In the genomic region with DNA sequence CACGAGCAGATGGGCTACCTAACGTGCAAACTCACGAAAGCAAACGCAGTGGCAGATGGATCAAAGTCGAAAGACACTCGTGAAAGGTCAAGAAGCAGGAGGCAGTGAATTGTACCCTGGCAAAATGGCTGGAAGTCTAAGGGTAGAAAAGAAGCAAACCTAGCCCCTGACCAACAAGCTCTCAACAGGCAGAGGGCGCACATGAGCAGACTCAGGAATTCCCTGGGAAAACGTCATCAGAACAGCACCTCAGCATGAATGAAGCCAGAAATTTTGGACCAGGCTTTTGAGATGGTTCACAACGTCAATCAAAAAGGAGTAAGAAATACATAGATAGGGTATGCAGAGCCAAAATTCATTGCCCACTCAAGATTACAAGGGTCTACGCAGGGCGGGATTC, we compare ENCODE assay signal across 14 mouse cellular contexts. TPM values are rescaled to one million over a fixed set of nuclear protein-coding genes. Genes with fewer than 3 reads are reported as not detected.
DNase-seq lines count a peak whose midpoint lies in the region; ATAC-seq and TF ChIP-seq lines count a peak whose summit lies in the region.
"Not testable (repeated sequence)": the region's sequence is repeated elsewhere in the genome, so short reads cannot be mapped to it uniquely, and the experiment has no call there.
"Had no signal": no experiment of that assay in that cellular context is flagged by ENCODE, and none has a peak within 500 bp of the region (broad histone marks: within the 10 kb centered on the region; RNA-seq: fewer than 3 reads in every experiment).

No protein-coding gene starts in this region.

- TF ChIP-seq POLR2A in heart, adult 2 months (IDR thresholded peaks at IDR 0.05; ENCODE audit: insufficient read depth, low read depth, low read length), result not testable (repeated sequence)

- not testable (repeated sequence) for H3K9me3 ChIP-seq in intestine, embryonic 14.5 days (ENCODE audit: control insufficient read depth, low read length); liver, postnatal 0 days (ENCODE audit: low read length); neural tube, embryonic 11.5 days (ENCODE audit: control insufficient read depth, low read length)

- H3K4me2 ChIP-seq in intestine, embryonic 14.5 days (ENCODE audit: low read length); liver, postnatal 0 days (ENCODE audit: low read depth, low read length); neural tube, embryonic 11.5 days (ENCODE audit: low read depth): not testable (repeated sequence)

- not testable (repeated sequence) for H3K27ac ChIP-seq in heart, adult 2 months; intestine, embryonic 14.5 days (ENCODE audit: low read depth); liver, postnatal 0 days (ENCODE audit: low read depth); neural tube, embryonic 11.5 days (ENCODE audit: low read depth, low read length)

- H3K4me3 ChIP-seq in heart, adult 2 months; intestine, embryonic 14.5 days (ENCODE audit: low read depth, low read length); liver, postnatal 0 days (ENCODE audit: low read depth, low read length); neural tube, embryonic 11.5 days (ENCODE audit: low read depth, low read length): not testable (repeated sequence)

- 14% methylated on average over 7 of the region's 11 CpGs for WGBS in heart, adult 2 months
- 6% methylated on average over 5 of the region's 11 CpGs for WGBS in intestine, embryonic 14.5 days
- 7% methylated on average over 5 of the region's 11 CpGs for WGBS in liver, postnatal 0 days (ENCODE audit: insufficient replicate concordance)
- WGBS in neural tube, embryonic 11.5 days, result 4% methylated on average over 5 of the region's 11 CpGs

- TF ChIP-seq CTCF in heart, adult 2 months (IDR thresholded peaks at IDR 0.05), result peak; percentile 51
- peak; percentile 35; the same call in 1 of the 2 replicates for TF ChIP-seq CTCF in liver, postnatal 0 days (IDR thresholded peaks at IDR 0.05; ENCODE audit: low read depth)

- not testable (repeated sequence) for ATAC-seq in intestine, embryonic 14.5 days (replicated peaks; ENCODE audit: low FRiP score, low TSS enrichment, low read depth); liver, postnatal 0 days; neural tube, embryonic 11.5 days (ENCODE audit: insufficient read depth, low FRiP score, low TSS enrichment)

- DNase-seq in adrenal gland, postnatal 25 days, result peak; percentile 3
- DNase-seq in embryo, embryonic 11 days, result peak; percentile 78
- peak; percentile 3 to 24 for DNase-seq in heart, adult 2 months
- DNase-seq in intestine, embryonic 14.5 days (ENCODE audit: low spot score), result peak; percentile 75
- DNase-seq in layer of hippocampus, postnatal 10 days (ENCODE audit: low spot score in 2 of 2), result peak; percentile 38 to 64
- DNase-seq in liver, postnatal 0 days, result peak; percentile 12
- DNase-seq in neural tube, embryonic 11.5 days (ENCODE audit: low spot score), result peak; percentile 66
- DNase-seq in urinary bladder, postnatal 25 days (ENCODE audit: low spot score), result peak; percentile 8

- not testable (repeated sequence) for H3K9ac ChIP-seq in heart, adult 2 months (ENCODE audit: low read depth, low read length); intestine, embryonic 14.5 days (ENCODE audit: low read length); liver, postnatal 0 days (replicated peaks); neural tube, embryonic 11.5 days (ENCODE audit: low read length)

- intact Hi-C loops in heart, adult 2 months (cut with DNase I), result not testable (repeated sequence)

- TF ChIP-seq EP300 in heart, adult 2 months (IDR thresholded peaks at IDR 0.05; ENCODE audit: insufficient read depth, low read depth, low read length); liver, postnatal 0 days (IDR thresholded peaks at IDR 0.05; ENCODE audit: low read depth): not testable (repeated sequence)

- H3K4me1 ChIP-seq in heart, adult 2 months (ENCODE audit: control insufficient read depth, insufficient read depth, low read length); intestine, embryonic 14.5 days (replicated peaks; ENCODE audit: control insufficient read depth, insufficient read depth, low read length); liver, postnatal 0 days (ENCODE audit: insufficient read depth); neural tube, embryonic 11.5 days (ENCODE audit: control insufficient read depth, insufficient read depth, low read length): not testable (repeated sequence)

- not testable (repeated sequence) for H3K79me2 ChIP-seq in heart, adult 2 months (replicated peaks; ENCODE audit: control insufficient read depth, insufficient read depth, low read length)

- H3K27me3 ChIP-seq in heart, adult 2 months (ENCODE audit: control insufficient read depth, insufficient read depth, low read length); intestine, embryonic 14.5 days (replicated peaks; ENCODE audit: control insufficient read depth, insufficient read depth, low read length); liver, postnatal 0 days (ENCODE audit: insufficient read depth, low read length); neural tube, embryonic 11.5 days (ENCODE audit: control insufficient read depth, insufficient read depth, low read length): not testable (repeated sequence)

- not testable (repeated sequence) for H3K36me3 ChIP-seq in heart, adult 2 months (ENCODE audit: control insufficient read depth, insufficient read depth, low read length); intestine, embryonic 14.5 days (ENCODE audit: control insufficient read depth, insufficient read depth, low read length); liver, postnatal 0 days (replicated peaks; ENCODE audit: insufficient read depth, low read length); neural tube, embryonic 11.5 days (ENCODE audit: control insufficient read depth, insufficient read depth, low read length)

RNA-seq across cellular contexts. Expression of a gene that starts 1.0 kb away (rescaled TPM):
- not detected in 2 replicates for total RNA-seq in adrenal gland, postnatal 25 days (2021)
- total RNA-seq in heart, adult 2 months (2021), result under 1 TPM; 0.16 to 0.25 TPM
- polyA plus RNA-seq in heart, adult 2 months (2012; rRNA removed), result 0.09 TPM in 1 of 2 replicates, not detected in the other
- polyA plus RNA-seq in intestine, embryonic 14.5 days (2014; fragmentation: Nextera tagmentation; extraction: Ambion mirVana), result not detected in 2 replicates
- total RNA-seq in layer of hippocampus, postnatal 10 days (2021), result 1 to 10 TPM in 1 of 2 experiments, under 1 TPM in 1; 0.94 to 1.4 TPM
- polyA plus RNA-seq in liver, postnatal 0 days (2015; fragmentation: Nextera tagmentation; extraction: Ambion mirVana), result not detected in 2 replicates
- 0.43 and 0.45 TPM in 2 replicates for polyA plus RNA-seq in neural tube, embryonic 11.5 days (2014; fragmentation: Nextera tagmentation; extraction: Ambion mirVana)
- total RNA-seq: CH12.LX; gastrocnemius, adult 8-10 months; monocyte, adult 5-6 weeks had no signal

RNA-seq across cellular contexts. Expression of a gene that starts 49.0 kb away (rescaled TPM):
- not detected in 2 replicates for total RNA-seq in adrenal gland, postnatal 25 days (2021)
- not detected for total RNA-seq in heart, adult 2 months (2021)
- not detected in 2 replicates for polyA plus RNA-seq in heart, adult 2 months (2012; rRNA removed)
- not detected in 2 replicates for polyA plus RNA-seq in intestine, embryonic 14.5 days (2014; fragmentation: Nextera tagmentation; extraction: Ambion mirVana)
- total RNA-seq in layer of hippocampus, postnatal 10 days (2021), result not detected
- polyA plus RNA-seq in liver, postnatal 0 days (2015; fragmentation: Nextera tagmentation; extraction: Ambion mirVana), result not detected in 2 replicates
- polyA plus RNA-seq in neural tube, embryonic 11.5 days (2014; fragmentation: Nextera tagmentation; extraction: Ambion mirVana), result not detected in 2 replicates
- total RNA-seq: CH12.LX; gastrocnemius, adult 8-10 months; heart, postnatal 36 days; monocyte, adult 5-6 weeks had no signal
- polyA plus RNA-seq: limb, embryonic 15.5 days; thymus, postnatal 0 days had no signal

Comparison
In these comparisons a context has a peak if more than half of its experiments do, and no peak if none do; other contexts are left out.
1. DNase-seq: peak in every context shown above with its lines; median percentile 78 in embryo, embryonic 11 days; 75 in intestine, embryonic 14.5 days; 66 in neural tube, embryonic 11.5 days; 51 in layer of hippocampus, postnatal 10 days; 14 in heart, adult 2 months; 12 in liver, postnatal 0 days; 8 in urinary bladder, postnatal 25 days; 3 in adrenal gland, postnatal 25 days.